Comparison of ENCODE assay signal across 8 mouse cellular contexts in the genomic region with DNA sequence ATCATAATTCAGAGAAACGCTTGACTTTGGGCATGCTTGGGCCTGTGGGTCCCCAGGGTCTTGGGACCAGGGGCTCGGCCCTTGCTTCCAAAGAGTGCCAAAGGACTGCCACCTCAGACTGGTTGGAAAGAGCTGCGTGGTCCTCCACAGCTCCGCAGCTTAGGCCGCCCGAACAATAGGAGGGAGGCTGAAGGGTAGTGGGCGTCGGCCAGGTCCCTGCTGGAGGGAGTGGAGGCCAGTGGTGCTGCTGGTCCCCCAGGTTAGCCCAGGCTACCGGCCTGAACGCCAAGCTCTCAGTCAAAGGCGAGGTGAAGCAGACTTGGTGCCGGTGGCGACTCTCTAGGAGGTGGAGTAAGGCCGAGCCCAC. TPM values are rescaled to one million over a fixed set of nuclear protein-coding genes. Genes with fewer than 3 reads are reported as not detected.
DNase-seq lines count a peak whose midpoint lies in the region; ATAC-seq lines count a peak whose summit lies in the region.

No protein-coding gene starts in this region.

- H3K36me3 ChIP-seq in kidney, embryonic 15.5 days = no peaks in the 10 kb centered on the region
- H3K36me3 ChIP-seq in embryonic facial prominence, embryonic 10.5 days (replicated peaks) = no peaks in the 10 kb centered on the region
- H3K36me3 ChIP-seq in hindbrain, embryonic 11.5 days (ENCODE audit: control insufficient read depth, insufficient read depth, low read length) = no peaks in the 10 kb centered on the region
- no peaks in the 10 kb centered on the region for H3K36me3 ChIP-seq in midbrain, embryonic 11.5 days (ENCODE audit: control insufficient read depth, insufficient read depth, low read length)

- H3K4me3 ChIP-seq in kidney, embryonic 15.5 days (replicated peaks) = peak overlapping the region; percentile 55
- H3K4me3 ChIP-seq in embryonic facial prominence, embryonic 10.5 days = peak overlapping the region; percentile 78
- peak overlapping the region; percentile 62 for H3K4me3 ChIP-seq in hindbrain, embryonic 11.5 days (ENCODE audit: low read depth, low read length)
- peak overlapping the region; percentile 68 for H3K4me3 ChIP-seq in midbrain, embryonic 11.5 days (ENCODE audit: low read depth, low read length)

- peak; percentile 11; the same call in 1 of the 2 replicates for ATAC-seq in kidney, embryonic 15.5 days (replicated peaks; ENCODE audit: low FRiP score)
- ATAC-seq in hindbrain, embryonic 11.5 days (ENCODE audit: low FRiP score) = peak; percentile 68
- ATAC-seq in midbrain, embryonic 11.5 days (ENCODE audit: low FRiP score) = peak; percentile 53

- WGBS in kidney, embryonic 15.5 days = 10% methylated on average over 14 of the region's 14 CpGs
- WGBS in embryonic facial prominence, embryonic 10.5 days = 11% methylated on average over 14 of the region's 14 CpGs
- WGBS in hindbrain, embryonic 11.5 days = 8% methylated on average over 14 of the region's 14 CpGs
- WGBS in midbrain, embryonic 11.5 days = 7% methylated on average over 14 of the region's 14 CpGs

- DNase-seq in kidney, adult 9 months = no peak
- DNase-seq in embryonic facial prominence, embryonic 10.5 days (ENCODE audit: low spot score) = no peak
- DNase-seq in hindbrain, embryonic 11.5 days (ENCODE audit: low spot score) = peak; percentile 66
- peak; percentile 86 for DNase-seq in midbrain, embryonic 11.5 days (ENCODE audit: low spot score, missing footprints)
- no peak for DNase-seq in gastrocnemius, postnatal 10 days
- DNase-seq in thymus, postnatal 4 days = no peak
- no peak for DNase-seq in yolk sac, embryonic 10.5 days (ENCODE audit: low spot score)

- no peaks in the 10 kb centered on the region for H3K9me3 ChIP-seq in kidney, embryonic 15.5 days (replicated peaks)
- H3K9me3 ChIP-seq in embryonic facial prominence, embryonic 10.5 days = no peaks in the 10 kb centered on the region
- no peaks in the 10 kb centered on the region for H3K9me3 ChIP-seq in hindbrain, embryonic 11.5 days (ENCODE audit: control insufficient read depth, low read length)
- no peaks in the 10 kb centered on the region for H3K9me3 ChIP-seq in midbrain, embryonic 11.5 days (ENCODE audit: control insufficient read depth, low read length)

- peaks cover 65% of the 10 kb centered on the region for H3K27me3 ChIP-seq in kidney, embryonic 15.5 days
- peaks cover 81% of the 10 kb centered on the region for H3K27me3 ChIP-seq in embryonic facial prominence, embryonic 10.5 days (replicated peaks; ENCODE audit: low read depth, poor library complexity, severe bottlenecking)
- peaks cover 21% of the 10 kb centered on the region for H3K27me3 ChIP-seq in hindbrain, embryonic 11.5 days (ENCODE audit: control insufficient read depth, insufficient read depth, low read length)
- H3K27me3 ChIP-seq in midbrain, embryonic 11.5 days (ENCODE audit: control insufficient read depth, insufficient read depth, low read length) = peaks cover 42% of the 10 kb centered on the region

- no peak overlapping the region for H3K27ac ChIP-seq in kidney, embryonic 15.5 days
- peak overlapping the region; percentile 83 for H3K27ac ChIP-seq in embryonic facial prominence, embryonic 10.5 days (replicated peaks)
- peak overlapping the region; percentile 67 for H3K27ac ChIP-seq in hindbrain, embryonic 11.5 days (ENCODE audit: low read depth, low read length)
- peak overlapping the region; percentile 22; the same call in 1 of the 2 replicates for H3K27ac ChIP-seq in midbrain, embryonic 11.5 days (ENCODE audit: low read depth, low read length)

- H3K9ac ChIP-seq in kidney, embryonic 15.5 days = peak overlapping the region; percentile 53
- peak overlapping the region; percentile 75 for H3K9ac ChIP-seq in hindbrain, embryonic 11.5 days (ENCODE audit: low read depth, low read length)
- peak overlapping the region; percentile 70 for H3K9ac ChIP-seq in midbrain, embryonic 11.5 days (ENCODE audit: low read length)

- H3K4me1 ChIP-seq in kidney, embryonic 15.5 days = peaks cover 17% of the 10 kb centered on the region
- peaks cover 27% of the 10 kb centered on the region for H3K4me1 ChIP-seq in embryonic facial prominence, embryonic 10.5 days
- peaks cover 4% of the 10 kb centered on the region; the same call in 1 of the 2 replicates for H3K4me1 ChIP-seq in hindbrain, embryonic 11.5 days (replicated peaks; ENCODE audit: control insufficient read depth, insufficient read depth, low read length)
- H3K4me1 ChIP-seq in midbrain, embryonic 11.5 days (ENCODE audit: control insufficient read depth, insufficient read depth, low read length) = peaks cover 3% of the 10 kb centered on the region

- peak overlapping the region; percentile 93 for H3K4me2 ChIP-seq in kidney, embryonic 15.5 days
- peak overlapping the region; percentile 97 for H3K4me2 ChIP-seq in hindbrain, embryonic 11.5 days (replicated peaks; ENCODE audit: low read depth, low read length)
- peak overlapping the region; percentile 97 for H3K4me2 ChIP-seq in midbrain, embryonic 11.5 days

RNA-seq across cellular contexts. Expression of a gene that starts 0.4 kb away (rescaled TPM):
- 2.3 and 2.8 TPM in 2 replicates for polyA plus RNA-seq in kidney, embryonic 15.5 days (2015; fragmentation: Nextera tagmentation; extraction: Ambion mirVana)
- polyA plus RNA-seq in embryonic facial prominence, embryonic 10.5 days (2016; fragmentation: Nextera tagmentation; extraction: Ambion mirVana) = 1.2 and 1.6 TPM in 2 replicates
- 4.0 and 5.0 TPM in 2 replicates for polyA plus RNA-seq in hindbrain, embryonic 11.5 days (2014; fragmentation: Nextera tagmentation; extraction: Ambion mirVana)
- 3.1 and 3.9 TPM in 2 replicates for polyA plus RNA-seq in midbrain, embryonic 11.5 days (2014; fragmentation: Nextera tagmentation; extraction: Ambion mirVana)
- total RNA-seq in gastrocnemius, postnatal 10 days (2021) = 10 to 100 TPM; 16.1 to 18.9 TPM

Comparison
In these comparisons a context has a peak if more than half of its experiments do, and no peak if none do; other contexts are left out.
1. ATAC-seq: peak in every context shown above with its lines; median percentile 68 in hindbrain, embryonic 11.5 days; 53 in midbrain, embryonic 11.5 days; 11 in kidney, embryonic 15.5 days.
2. DNase-seq: peak in hindbrain, embryonic 11.5 days (single experiment) and midbrain, embryonic 11.5 days (single experiment); none in kidney, adult 9 months (single experiment), embryonic facial prominence, embryonic 10.5 days (single experiment), gastrocnemius, postnatal 10 days (single experiment), thymus, postnatal 4 days (single experiment) and yolk sac, embryonic 10.5 days (single experiment).
3. Peak in every context shown above with its lines, with median percentiles within 50 percentile points of each other: H3K4me2 ChIP-seq, H3K4me3 ChIP-seq and H3K9ac ChIP-seq.